Mouse (Mus musculus) liver, adult 2 months (tissue): ENCODE measurements around the gene Fam149b.

Experiments
- CTCF ChIP-seq: fragments of 200-500 bp; IDR thresholded peaks from 2 replicates; pipeline ENCODE4 v1.5.1; 2011; ENCODE audit warnings: low read depth, low read length, control low read depth
- POLR2A ChIP-seq: fragments of 200-500 bp; IDR thresholded peaks from 2 replicates; pipeline ENCODE4 v1.6.1; 2011; ENCODE audit warnings: low read length, control low read depth; ENCODE audit not compliant: insufficient read depth; ENCODE audit errors: extremely low read depth

DNA sequence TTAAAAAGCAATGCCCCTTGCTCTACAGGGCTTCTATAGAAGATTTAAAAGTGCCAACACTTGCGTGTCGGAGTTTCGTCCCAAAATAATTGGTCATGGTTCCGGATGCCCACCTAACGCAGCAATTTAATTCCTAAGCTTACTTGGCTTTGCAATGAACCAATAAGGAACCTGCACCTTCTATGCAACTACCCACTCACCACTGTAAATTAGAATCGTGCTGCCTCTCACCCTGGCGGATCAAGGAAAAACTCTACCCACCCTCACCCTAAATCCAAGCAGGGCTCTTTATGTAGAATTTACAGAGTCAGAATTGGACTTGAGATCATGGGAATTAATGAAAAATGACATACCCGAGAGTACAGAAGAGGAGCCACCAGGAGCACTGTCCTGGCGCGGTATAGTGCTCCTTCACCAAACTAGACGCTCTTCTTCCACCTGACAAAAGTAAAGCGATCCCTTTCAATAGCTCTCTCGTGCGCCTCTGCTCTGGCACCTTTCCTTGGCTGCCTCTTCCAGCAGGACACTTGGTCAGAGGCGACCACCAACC is 446 bp upstream of the Fam149b start:
- no peak for TF ChIP-seq POLR2A
- no peak for TF ChIP-seq CTCF
